Mouse (Mus musculus): ENCODE measurements around the gene Tmbim1. TPM values are rescaled to one million over a fixed set of nuclear protein-coding genes. Genes with fewer than 3 reads are reported as not detected.

Gene Tmbim1
- total and polyA plus RNA-seq, 3 experiments: 41.3 to 148 (median 48.1) TPM

DNA sequence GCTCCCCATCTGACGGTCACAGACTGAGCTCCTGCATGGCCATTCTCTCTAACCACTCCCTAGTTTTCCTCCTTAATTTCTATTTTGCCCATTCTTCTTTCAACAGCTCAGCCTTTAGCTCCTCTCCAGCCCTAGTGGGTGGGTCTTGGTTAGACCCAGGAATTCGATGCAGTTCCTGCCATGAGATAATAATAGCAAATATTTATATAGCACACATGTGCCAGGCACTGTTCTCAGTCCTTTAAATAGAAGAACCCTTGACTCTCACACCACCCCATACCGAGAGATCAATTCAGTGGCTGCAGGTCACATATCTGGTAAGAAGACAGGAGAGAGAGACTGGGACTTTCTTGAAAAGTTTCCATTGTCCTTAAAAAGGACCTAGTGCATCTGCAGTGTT lies 16.0 kb upstream of the Tmbim1 start:
- no peaks in the 10 kb centered on the region for H3K36me3 ChIP-seq (ENCODE audit: control insufficient read depth, insufficient read depth, low read length)
- H3K4me1 ChIP-seq (ENCODE audit: control insufficient read depth, insufficient read depth, low read length): peaks cover 3% of the 10 kb centered on the region
- H3K79me2 ChIP-seq (replicated peaks; ENCODE audit: control insufficient read depth, insufficient read depth, low read length): no peaks in the 10 kb centered on the region
- H3K27ac ChIP-seq: peak overlapping the region; percentile 26
- no peak for DNase-seq
- no peak overlapping the region for H3K9ac ChIP-seq (ENCODE audit: low read depth, low read length)
- no peak for TF ChIP-seq CTCF (IDR thresholded peaks at IDR 0.05)
- no peak for TF ChIP-seq EP300 (IDR thresholded peaks at IDR 0.05; ENCODE audit: insufficient read depth, low read depth, low read length)
- TF ChIP-seq POLR2A (IDR thresholded peaks at IDR 0.05; ENCODE audit: insufficient read depth, low read depth, low read length): no peak
- WGBS: 35% methylated on average over 3 of the region's 3 CpGs
- intact Hi-C loops (cut with DNase I): no loop called here
- H3K4me3 ChIP-seq: no peak overlapping the region
- no peaks in the 10 kb centered on the region for H3K27me3 ChIP-seq (ENCODE audit: control insufficient read depth, insufficient read depth, low read length)

DNA sequence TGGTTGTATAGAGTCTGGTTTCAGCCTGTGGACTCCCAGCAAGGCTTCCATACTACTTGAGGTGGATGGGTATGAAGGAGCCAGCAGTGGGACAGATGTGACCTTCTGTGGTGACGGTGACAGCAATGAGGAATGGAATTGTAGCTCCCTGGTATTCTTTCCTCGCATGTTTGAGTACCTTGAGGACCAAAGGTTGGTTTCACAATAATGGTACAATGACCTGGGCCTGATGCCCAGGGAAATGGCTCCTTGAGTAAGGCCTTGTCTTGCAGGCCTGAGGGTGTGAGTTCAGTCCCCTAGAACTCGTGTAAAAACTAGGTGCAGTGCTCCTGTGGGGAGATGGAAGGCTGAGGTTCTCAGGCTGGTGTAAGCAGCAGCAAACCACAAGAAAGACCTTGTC lies 13.3 kb upstream of the Tmbim1 start:
- Histone ChIP-seq H3K79me2 (replicated peaks; ENCODE audit: control insufficient read depth, insufficient read depth, low read length) (no peaks in the 10 kb centered on the region), H3K27ac (no peak overlapping the region), H3K9ac (ENCODE audit: low read depth, low read length) (no peak overlapping the region), H3K27me3 (ENCODE audit: control insufficient read depth, insufficient read depth, low read length) (no peaks in the 10 kb centered on the region), H3K4me1 (ENCODE audit: control insufficient read depth, insufficient read depth, low read length) (peaks cover 6% of the 10 kb centered on the region), H3K4me3 (no peak overlapping the region), H3K36me3 (ENCODE audit: control insufficient read depth, insufficient read depth, low read length) (no peaks in the 10 kb centered on the region)
- TF ChIP-seq EP300 (IDR thresholded peaks at IDR 0.05; ENCODE audit: insufficient read depth, low read depth, low read length): no peak
- TF ChIP-seq POLR2A (IDR thresholded peaks at IDR 0.05; ENCODE audit: insufficient read depth, low read depth, low read length): no peak
- no peak for TF ChIP-seq CTCF (IDR thresholded peaks at IDR 0.05)
- WGBS: 96% methylated on average over 3 of the region's 3 CpGs
- intact Hi-C loops (cut with DNase I): no loop called here
- DNase-seq: no peak

DNA sequence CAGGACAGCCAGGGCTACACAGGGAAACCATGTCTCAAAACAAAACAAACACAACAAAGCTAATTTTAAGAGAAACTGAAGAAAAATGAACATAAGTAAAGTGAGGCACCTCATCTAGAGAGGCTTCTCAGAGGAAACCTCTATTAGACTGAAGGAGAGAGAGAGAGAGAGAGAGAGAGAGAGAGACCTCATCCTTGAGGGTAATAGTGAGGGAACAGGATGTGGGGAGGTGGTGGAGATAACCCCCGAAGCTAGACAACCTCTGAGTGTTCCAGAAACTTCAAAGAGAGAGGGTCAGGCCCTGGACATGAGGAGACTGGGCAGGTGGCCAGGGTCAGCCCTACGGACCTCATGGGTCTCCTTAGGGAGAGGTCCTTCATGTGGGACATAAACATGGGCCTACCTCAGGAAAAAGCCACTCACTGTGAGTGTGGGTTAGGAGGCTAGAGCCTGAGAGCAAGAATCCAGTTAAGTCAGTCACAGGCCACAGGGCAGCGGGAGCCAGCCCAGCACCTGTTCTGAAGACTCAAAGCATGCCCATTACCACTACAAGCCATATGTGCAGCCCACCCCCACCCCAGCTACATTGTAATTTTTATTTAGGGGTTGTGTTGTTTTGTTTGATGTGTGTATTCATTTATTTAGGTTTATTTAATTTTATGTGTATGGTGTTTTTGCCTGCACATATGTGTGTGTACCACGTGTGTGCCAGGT lies 10.8 kb upstream of the Tmbim1 start:
- no peak for TF ChIP-seq POLR2A (IDR thresholded peaks at IDR 0.05; ENCODE audit: insufficient read depth, low read depth, low read length)
- no peaks in the 10 kb centered on the region for H3K27me3 ChIP-seq (ENCODE audit: control insufficient read depth, insufficient read depth, low read length)
- intact Hi-C loops (cut with DNase I): no loop called here
- DNase-seq: no peak
- H3K9ac ChIP-seq (ENCODE audit: low read depth, low read length): no peak overlapping the region
- no peaks in the 10 kb centered on the region for H3K79me2 ChIP-seq (replicated peaks; ENCODE audit: control insufficient read depth, insufficient read depth, low read length)
- H3K27ac ChIP-seq: no peak overlapping the region
- no peak overlapping the region for H3K4me3 ChIP-seq
- 67% methylated on average over 4 of the region's 4 CpGs for WGBS
- H3K4me1 ChIP-seq (ENCODE audit: control insufficient read depth, insufficient read depth, low read length): peaks cover 4% of the 10 kb centered on the region
- no peaks in the 10 kb centered on the region for H3K36me3 ChIP-seq (ENCODE audit: control insufficient read depth, insufficient read depth, low read length)

DNA sequence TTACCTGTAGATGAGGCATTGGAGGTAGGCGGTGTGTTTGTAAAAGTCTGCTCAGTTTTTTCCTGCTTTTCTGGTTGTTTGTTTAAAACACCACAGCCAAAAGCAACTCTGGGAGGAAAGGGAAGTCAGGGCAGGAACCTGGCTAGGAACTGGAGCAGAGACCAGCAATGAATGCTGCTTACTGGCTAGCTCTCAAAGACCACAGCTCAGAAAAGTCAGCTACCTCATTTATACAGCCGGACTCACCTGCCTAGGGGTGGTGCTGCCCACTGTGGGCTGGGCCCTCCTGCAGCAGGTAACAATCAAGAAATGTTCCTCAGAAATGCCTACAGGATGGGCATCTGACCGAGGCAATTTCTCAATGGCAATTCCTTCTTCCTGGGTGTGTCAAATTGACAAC lies 9.4 kb upstream of the Tmbim1 start:
- no peak overlapping the region for H3K9ac ChIP-seq (ENCODE audit: low read depth, low read length)
- peak overlapping the region; percentile 67 for H3K27ac ChIP-seq
- no peaks in the 10 kb centered on the region for H3K36me3 ChIP-seq (ENCODE audit: control insufficient read depth, insufficient read depth, low read length)
- TF ChIP-seq POLR2A (IDR thresholded peaks at IDR 0.05; ENCODE audit: insufficient read depth, low read depth, low read length) (no peak), EP300 (IDR thresholded peaks at IDR 0.05; ENCODE audit: insufficient read depth, low read depth, low read length) (no peak), CTCF (IDR thresholded peaks at IDR 0.05) (no peak)
- DNase-seq: no peak
- peaks cover 8% of the 10 kb centered on the region for H3K4me1 ChIP-seq (ENCODE audit: control insufficient read depth, insufficient read depth, low read length)
- no peaks in the 10 kb centered on the region for H3K79me2 ChIP-seq (replicated peaks; ENCODE audit: control insufficient read depth, insufficient read depth, low read length)
- intact Hi-C loops (cut with DNase I): loop anchor here (2.0 kb wide), 1 partner anchor 16 kb away; no protein-coding TSS in a partner anchor
- no peaks in the 10 kb centered on the region for H3K27me3 ChIP-seq (ENCODE audit: control insufficient read depth, insufficient read depth, low read length)
- no peak overlapping the region for H3K4me3 ChIP-seq
- WGBS: 60% methylated on average over 3 of the region's 3 CpGs

DNA sequence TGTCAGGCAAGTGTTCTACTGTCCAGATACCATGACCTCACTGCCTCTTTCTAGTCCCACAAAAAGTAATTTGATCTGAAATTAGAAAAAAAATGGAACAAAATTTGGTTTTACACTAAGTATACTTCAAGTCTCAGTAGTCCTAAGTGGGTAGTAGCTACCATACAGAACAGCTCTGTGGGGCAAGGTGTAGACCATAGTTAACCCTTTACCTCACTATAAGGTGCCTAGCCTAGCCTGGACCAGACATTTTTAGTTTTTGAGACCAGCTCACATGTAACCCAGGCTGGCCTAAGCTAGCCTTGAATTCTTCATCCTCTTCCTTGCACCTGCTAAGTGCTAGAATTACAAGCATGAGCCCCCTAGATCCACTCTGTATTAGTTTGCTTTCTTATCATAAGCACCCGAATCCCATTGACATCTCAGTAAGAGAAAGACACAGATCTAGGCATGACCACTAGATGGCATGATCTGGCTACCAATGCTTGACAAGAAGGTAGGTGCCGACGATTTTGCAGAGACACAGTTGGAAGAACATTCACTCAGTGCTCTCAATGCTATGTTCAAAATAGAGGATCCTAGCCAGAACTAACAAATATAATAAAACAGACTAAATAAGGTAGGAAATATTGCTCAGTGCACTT lies 7.7 kb upstream of the Tmbim1 start:
- Histone ChIP-seq H3K27ac (no peak overlapping the region), H3K36me3 (ENCODE audit: control insufficient read depth, insufficient read depth, low read length) (no peaks in the 10 kb centered on the region), H3K9ac (ENCODE audit: low read depth, low read length) (no peak overlapping the region), H3K79me2 (replicated peaks; ENCODE audit: control insufficient read depth, insufficient read depth, low read length) (no peaks in the 10 kb centered on the region), H3K4me3 (no peak overlapping the region), H3K4me1 (ENCODE audit: control insufficient read depth, insufficient read depth, low read length) (peaks cover 8% of the 10 kb centered on the region), H3K27me3 (ENCODE audit: control insufficient read depth, insufficient read depth, low read length) (no peaks in the 10 kb centered on the region)
- DNase-seq: peak in 1 of 2 experiments; percentile 56
- intact Hi-C loops (cut with DNase I): loop anchor here (1.0 to 2.0 kb wide), 3 partner anchors 49 to 140 kb away; partner anchors contain the start of gene Catip
- TF ChIP-seq CTCF (IDR thresholded peaks at IDR 0.05) (peak; percentile 96), POLR2A (IDR thresholded peaks at IDR 0.05; ENCODE audit: insufficient read depth, low read depth, low read length) (no peak), EP300 (IDR thresholded peaks at IDR 0.05; ENCODE audit: insufficient read depth, low read depth, low read length) (no peak)
- WGBS: 1% methylated on average over 3 of the region's 3 CpGs

DNA sequence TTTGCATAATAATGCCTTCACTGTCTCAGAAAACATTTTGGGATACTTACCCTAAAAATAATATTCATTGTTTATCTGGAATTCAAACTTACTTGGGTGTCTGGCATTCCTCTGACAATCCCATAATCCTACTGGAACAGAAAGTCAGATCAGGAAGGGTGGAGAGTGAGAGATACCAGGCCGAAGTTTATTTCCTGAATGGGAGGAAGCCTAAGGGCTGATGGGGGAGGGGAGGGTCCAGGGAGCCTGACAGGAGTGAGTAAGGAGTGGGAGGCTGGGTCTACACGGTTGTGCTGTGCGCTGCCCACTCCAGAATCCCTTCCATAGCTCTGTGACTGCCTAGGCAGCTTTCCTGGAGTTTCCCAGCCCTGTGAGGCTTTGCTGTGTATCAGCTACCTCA lies 4.3 kb upstream of the Tmbim1 start:
- Histone ChIP-seq H3K4me1 (ENCODE audit: control insufficient read depth, insufficient read depth, low read length) (peaks cover 6% of the 10 kb centered on the region), H3K27me3 (ENCODE audit: control insufficient read depth, insufficient read depth, low read length) (no peaks in the 10 kb centered on the region), H3K9ac (ENCODE audit: low read depth, low read length) (no peak overlapping the region), H3K36me3 (ENCODE audit: control insufficient read depth, insufficient read depth, low read length) (no peaks in the 10 kb centered on the region), H3K27ac (peak overlapping the region; percentile 52), H3K79me2 (replicated peaks; ENCODE audit: control insufficient read depth, insufficient read depth, low read length) (no peaks in the 10 kb centered on the region), H3K4me3 (no peak overlapping the region)
- intact Hi-C loops (cut with DNase I): no loop called here
- 28% methylated on average over 3 of the region's 3 CpGs for WGBS
- no peak for TF ChIP-seq CTCF (IDR thresholded peaks at IDR 0.05)
- peak in 1 of 2 experiments; percentile 24 for DNase-seq
